Mouse (Mus musculus) embryo, embryonic 11.5 days (tissue): ENCODE data around the gene D7Ertd443e.

Experiments
- DNase-seq: peaks from one replicate; pipeline ENCODE4 v3.0.0-alpha.2; 2012; ENCODE audit warnings: low read depth, low spot score

The D7Ertd443e gene

DNA sequence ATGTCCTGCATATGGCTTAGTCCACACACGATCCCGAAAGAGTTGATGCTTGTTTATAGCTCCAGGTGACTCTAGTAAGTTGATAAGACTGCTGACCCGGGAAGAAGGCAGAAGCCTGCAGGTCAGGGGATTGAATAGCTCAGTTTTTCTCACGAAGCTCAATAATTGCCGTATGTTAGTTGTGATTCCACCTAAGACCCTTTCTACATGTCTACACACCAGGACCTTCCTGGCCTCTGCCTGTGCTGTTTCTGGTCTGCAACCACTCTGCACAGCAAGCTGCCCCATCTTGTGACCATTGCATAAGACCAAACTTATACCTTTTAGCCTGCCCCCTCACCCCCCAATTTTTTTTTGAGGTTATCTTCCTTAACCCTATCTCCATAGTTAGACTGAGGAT lies 96.3 kb downstream of the D7Ertd443e start:
- DNase-seq, result no peak

- no peak for DNase-seq
Measured at GRCm38 (mm10) chr7:134287570-134288222, 97.8 kb downstream of the D7Ertd443e start.

DNA sequence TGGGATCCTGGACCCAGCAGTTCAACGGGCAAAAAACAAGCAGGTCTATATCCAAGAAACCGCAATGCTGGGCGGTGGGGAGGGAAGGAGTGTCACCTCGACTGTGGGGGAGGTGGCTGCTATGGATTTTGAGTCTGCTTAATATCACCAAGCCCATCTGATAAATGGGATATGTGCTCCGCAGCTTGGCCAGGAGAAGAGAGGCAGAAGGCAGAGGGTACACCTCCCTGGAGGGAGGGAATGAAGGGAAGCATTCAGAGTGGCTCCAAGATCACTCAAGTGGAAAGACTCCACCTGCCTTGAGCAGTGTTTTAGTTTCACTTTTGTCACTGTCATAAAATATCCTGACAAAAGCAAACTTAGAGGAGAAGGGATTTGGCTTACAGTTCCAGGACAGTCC lies 112.5 kb downstream of the D7Ertd443e start:
- no peak for DNase-seq

GRCm38 (mm10) chr7:134272421-134272820 lies 113.0 kb downstream of the D7Ertd443e start:
- no peak for DNase-seq

DNA sequence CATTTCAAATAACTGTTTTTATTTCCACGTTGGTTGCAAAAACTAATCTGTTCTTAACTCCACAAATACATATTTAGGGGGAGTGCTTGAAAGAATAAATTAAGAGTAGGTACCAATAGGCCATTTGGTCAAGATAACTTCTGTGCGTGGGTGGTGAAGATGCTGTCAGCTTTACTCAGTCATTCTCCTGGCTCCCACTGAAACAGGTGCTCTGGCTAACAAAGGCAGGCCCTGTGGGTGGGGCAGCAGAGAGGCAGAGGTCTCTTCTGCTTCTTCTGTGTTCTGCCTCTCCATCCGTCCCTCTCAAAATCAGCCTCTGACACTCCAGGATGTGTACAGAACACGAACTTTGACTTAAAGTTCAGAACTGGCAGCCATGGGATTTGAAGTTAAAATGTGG lies 119.7 kb downstream of the D7Ertd443e start:
- DNase-seq, result no peak

DNA sequence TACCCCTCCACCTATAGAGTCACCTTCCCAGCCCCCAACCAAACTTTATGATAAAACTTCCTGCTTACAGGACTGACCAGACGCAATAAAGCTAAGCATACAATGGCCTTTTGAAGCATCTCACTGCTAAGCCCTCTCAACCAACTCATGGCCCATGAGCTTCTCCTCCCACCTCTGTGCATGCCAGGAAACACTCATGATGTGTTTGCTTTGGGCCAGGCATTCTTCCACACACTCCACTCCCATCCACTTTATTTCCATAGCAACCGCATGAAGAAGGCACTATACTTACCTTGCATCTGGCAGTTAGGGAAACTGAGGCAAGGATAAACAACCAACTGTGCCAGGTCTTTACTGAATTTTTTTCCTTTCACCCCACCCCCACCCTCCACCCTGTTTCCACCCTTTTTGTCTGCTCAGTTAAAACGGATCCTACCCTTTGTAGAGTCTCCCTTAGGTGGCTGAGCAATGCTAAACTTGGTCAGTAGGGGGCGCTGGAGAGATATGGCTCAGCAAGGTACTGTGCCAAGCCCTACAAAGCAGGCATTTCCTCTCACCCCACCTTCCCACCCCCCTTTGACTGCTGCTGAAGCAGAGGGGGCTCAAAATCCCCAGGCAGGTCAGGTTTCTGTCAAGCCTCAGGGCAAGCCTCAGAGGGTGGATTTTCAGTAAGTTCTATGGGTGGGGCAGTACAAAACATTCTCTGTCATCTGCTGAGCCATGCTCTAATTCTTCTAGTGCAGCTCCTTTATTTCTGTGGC lies 122.1 kb downstream of the D7Ertd443e start:
- peak; percentile 56 for DNase-seq

- no peak for DNase-seq
Measured at GRCm38 (mm10) chr7:134261003-134261701, 124.3 kb downstream of the D7Ertd443e start.

- no peak for DNase-seq
Measured at GRCm38 (mm10) chr7:134250273-134250870, 135.1 kb downstream of the D7Ertd443e start.

DNA sequence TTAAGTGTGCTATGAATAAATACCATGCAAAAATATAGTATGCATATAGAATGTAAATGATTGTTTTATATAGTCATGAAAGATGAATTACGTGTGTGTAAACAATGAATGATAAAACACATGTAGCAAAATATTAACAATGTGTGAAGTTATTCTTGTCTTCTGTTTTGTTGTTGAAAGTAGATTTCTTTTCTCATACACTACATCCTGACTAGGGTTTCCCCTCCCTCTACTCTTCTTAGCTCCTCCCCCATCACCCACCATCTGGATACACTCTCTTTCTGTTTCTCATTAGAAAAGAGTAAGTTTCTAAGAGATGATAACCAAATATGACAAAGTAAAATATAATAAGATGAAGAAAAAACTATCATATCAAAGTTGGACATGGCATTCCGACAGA lies 137.4 kb downstream of the D7Ertd443e start:
- no peak for DNase-seq

DNA sequence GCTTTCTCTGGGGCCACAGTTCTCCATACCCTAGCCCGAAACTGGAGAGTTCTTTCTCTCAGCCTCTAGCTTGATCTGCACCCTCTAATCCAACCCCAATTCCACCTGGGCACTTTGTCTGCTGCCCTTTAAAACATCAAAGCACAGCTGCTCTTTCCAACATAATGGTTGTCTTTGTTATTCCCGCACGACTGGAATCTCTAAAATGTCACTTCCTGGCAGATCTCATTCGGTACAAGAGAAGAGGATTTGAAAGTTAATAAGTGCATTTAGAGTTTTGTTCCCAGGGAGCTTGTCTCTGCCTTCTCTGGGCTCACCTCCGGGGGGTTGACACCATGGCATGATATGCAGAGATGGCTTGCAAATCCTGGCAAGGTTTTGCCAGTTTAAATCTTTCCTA lies 138.8 kb downstream of the D7Ertd443e start:
- no peak for DNase-seq

DNA sequence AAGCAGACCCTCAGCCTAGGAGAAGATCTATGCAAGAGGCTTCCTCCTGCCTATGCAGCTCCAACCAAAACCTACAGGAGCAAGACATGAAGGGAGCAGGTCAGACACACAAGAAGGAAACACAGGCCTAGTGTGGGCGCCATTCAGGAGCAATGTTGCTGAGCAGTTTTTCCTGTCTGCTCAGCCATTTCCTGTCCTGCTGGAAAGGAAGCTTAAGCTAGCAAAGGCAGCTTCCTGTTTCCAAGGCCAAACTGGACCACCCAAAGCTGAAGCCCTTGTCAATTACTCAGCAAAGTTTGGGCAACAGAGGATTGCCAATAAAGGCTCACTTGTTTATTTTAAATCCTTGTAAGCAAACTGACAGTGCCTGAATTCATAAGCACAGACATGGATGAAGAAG lies 142.7 kb downstream of the D7Ertd443e start:
- no peak for DNase-seq

DNA sequence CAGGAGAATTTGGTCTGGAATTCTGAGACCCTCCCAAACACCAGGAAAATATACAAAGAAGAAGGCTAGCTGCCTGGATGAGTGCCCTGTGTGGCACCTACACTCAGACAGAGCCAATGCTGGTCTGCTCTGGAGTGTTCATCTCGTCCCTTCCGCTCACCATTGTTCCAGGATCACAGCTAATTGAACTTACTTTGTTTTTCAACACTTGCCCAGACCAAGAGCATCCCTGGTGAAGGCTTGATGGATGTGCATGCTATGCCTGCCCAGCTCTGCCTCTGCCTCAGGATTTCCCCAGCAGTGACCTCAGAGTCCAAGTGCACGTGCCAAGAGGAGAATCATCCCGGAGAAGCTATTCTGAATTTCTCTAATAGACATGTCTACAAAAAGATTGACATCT lies 144.2 kb downstream of the D7Ertd443e start:
- no peak for DNase-seq

DNA sequence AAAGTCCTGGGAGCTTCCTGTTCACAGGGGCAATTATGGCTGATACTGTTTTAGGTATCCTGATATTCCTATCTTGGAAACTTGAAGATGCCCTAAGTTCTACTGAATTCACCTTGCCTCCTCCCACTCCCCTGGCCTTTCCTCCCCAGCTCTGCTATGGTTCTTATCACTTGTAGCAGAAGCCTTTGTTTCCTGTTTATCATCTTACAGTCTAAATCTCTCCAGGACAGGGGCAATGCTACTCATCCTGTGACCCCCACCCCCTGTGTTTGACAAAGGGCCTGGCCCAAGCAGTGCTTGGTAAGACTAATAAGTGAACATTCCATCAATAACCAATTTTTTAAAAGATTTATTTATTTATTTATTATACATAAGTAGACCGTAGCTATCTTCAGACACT lies 144.9 kb downstream of the D7Ertd443e start:
- no peak for DNase-seq

DNA sequence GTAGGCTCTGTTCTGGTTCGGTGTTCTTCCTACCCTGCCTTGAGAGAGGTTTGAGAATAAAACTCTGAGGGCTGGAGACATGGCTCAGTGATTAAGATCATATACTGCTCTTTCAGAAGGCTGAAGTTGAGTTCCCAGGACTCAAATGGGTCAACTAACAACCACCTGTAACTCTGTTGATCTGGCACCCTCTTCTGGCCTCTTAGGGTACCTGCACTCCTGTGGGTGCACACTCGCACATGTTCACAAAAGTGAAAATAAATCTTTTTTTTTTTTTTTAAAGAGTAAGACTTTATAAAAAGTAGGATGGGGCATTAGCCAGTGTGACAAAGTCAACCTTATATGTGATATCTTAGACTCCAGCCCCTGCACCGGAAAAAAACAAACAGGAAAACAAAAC lies 146.6 kb downstream of the D7Ertd443e start:
- no peak for DNase-seq

GRCm38 (mm10) chr7:134237356-134237755 lies 148.1 kb downstream of the D7Ertd443e start:
- DNase-seq, result no peak

GRCm38 (mm10) chr7:134236727-134237126 lies 148.7 kb downstream of the D7Ertd443e start:
- no peak for DNase-seq

DNA sequence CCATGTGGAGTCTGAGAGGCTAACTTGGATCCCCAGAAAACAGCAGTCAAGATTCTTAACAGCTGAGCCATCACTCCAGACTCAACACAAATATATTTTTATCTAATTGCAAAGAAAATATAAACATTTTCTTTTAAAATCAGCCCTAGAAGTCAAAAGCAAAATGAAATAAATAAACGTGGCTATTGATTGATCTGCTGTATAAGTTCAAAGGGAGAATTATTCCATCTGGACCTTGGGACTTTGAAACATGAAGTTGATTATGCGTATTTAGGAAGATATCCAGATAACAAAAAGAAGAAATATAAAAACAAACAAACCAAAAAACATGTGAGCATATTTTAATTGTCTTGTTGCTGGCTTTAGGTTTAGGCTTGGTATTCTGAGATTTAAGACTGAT lies 149.9 kb downstream of the D7Ertd443e start:
- no peak for DNase-seq

DNA sequence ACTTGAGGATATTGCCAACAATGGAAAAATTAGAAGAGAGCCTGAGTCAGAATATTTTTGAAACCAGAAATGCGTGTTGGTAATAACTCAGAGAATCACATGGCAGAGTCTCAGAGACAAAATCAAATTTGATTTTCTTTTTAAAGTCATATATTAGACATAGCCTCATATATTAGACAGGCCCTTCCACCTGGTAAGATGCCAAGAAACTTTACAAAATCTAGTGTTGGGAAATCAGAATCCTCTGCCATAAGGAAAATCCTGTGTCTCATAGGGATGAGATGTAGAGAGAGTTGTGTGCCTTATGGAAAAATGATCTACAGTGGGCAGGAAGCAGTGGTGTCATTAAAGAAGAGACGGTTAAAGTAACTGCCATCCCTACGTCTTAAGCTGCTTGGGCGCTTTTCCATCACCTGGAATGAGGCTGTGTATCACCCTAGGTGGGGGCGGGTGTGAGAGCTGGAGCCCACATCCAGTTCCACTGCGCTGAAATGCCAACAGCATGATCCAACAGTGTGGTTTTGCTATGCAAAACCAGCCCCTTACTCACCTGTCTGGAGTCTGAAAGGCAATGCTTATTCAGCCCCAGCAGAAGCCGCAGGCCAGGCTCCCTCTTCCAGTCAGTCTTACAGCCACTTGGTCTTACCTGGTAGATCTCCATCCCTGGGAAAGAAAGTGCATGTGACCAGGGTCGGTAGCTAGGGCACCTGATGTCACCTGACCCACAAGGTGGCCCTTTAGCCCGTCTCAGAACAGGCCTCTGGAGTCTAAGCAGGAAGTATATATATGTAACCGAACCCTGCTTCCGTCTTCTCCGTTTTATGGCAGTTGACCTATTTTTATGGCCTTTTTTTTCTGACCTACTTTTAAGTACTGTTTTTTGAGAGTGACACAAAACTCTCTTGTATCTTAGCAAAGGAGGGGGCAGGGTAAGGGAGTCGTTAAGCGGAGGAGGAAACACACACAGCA lies 153.8 kb downstream of the D7Ertd443e start, which contains the start of gene Adam12:
Adam12 (minus strand) TSS at position 769 of the 969 bp plus-strand sequence.
- no peak for DNase-seq

DNA sequence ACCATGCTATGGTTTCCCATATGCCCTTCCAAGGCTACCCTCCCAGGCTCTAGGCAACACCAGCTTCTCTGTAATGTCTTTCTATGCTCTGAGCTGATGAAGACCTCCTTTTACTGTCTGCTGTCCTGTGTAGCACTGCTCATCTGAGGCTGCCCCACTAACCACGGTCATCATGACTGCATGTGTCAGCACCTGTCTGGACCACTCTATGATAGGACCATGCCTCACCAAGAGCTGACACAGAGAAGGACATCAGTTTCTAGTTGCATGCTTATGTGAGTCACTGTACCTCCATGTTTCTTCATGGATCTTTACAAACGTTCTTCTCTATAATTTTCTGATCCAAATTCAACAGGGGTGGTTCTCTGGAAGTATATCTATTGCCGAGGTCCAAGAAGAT lies 154.8 kb downstream of the D7Ertd443e start:
- DNase-seq, result no peak

GRCm38 (mm10) chr7:134229899-134230298 lies 155.6 kb downstream of the D7Ertd443e start:
- no peak for DNase-seq
